Mouse (Mus musculus): Measurements from ENCODE around the gene Sez6l2. TPM values are rescaled to one million over a fixed set of nuclear protein-coding genes. Genes with fewer than 3 reads are reported as not detected.

The Sez6l2 gene
- total and polyA plus RNA-seq, 2 experiments = 0.28 to 0.60 TPM

DNA sequence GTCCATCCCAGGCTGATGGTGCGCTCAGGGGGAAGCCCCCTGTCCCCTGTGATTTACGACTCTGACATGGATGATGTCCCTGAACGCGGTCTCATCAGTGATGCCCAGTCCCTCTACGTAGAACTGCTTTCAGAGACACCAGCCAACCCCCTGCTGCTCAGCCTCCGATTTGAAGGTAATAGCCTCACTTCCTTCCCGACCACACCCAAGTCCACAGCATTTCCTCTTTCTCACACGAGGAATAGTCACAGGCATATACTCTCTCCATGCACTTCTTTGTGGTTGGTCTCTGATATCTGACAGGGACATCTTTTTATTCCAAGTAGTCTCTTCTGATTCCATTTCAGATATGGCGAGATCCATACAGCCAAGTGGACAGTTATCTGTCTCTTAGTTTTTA is 9.4 kb downstream of the Sez6l2 start:
- WGBS = 75% methylated on average over 9 of the region's 9 CpGs
- H3K9ac ChIP-seq (ENCODE audit: low read depth, low read length) = no peak overlapping the region
- no peak for DNase-seq (ENCODE audit: extremely low read depth, low read depth, low spot score)
- no peaks in the 10 kb centered on the region for H3K4me1 ChIP-seq (ENCODE audit: control insufficient read depth, insufficient read depth, low read length)
- no peaks in the 10 kb centered on the region for H3K27me3 ChIP-seq (ENCODE audit: control insufficient read depth, insufficient read depth, low read length)
- no peak overlapping the region for H3K4me3 ChIP-seq (ENCODE audit: insufficient read depth, low read depth, low read length)
- TF ChIP-seq CTCF (IDR thresholded peaks at IDR 0.05; ENCODE audit: low read depth, low read length) (no peak), POLR2A (IDR thresholded peaks at IDR 0.05; ENCODE audit: extremely low read depth, insufficient read depth, low read length) (no peak)
- no peak overlapping the region for H3K27ac ChIP-seq (replicated peaks; ENCODE audit: insufficient read depth, low read depth, low read length)
- no peaks in the 10 kb centered on the region for H3K79me2 ChIP-seq (ENCODE audit: control insufficient read depth, insufficient read depth, low read length)
- no peaks in the 10 kb centered on the region for H3K36me3 ChIP-seq (ENCODE audit: control insufficient read depth, insufficient read depth, low read length)

- WGBS = 92% methylated on average over 5 of the region's 5 CpGs
- H3K79me2 ChIP-seq (ENCODE audit: control insufficient read depth, insufficient read depth, low read length) = no peaks in the 10 kb centered on the region
- no peak overlapping the region for H3K27ac ChIP-seq (replicated peaks; ENCODE audit: insufficient read depth, low read depth, low read length)
- H3K9ac ChIP-seq (ENCODE audit: low read depth, low read length) = no peak overlapping the region
- no peak overlapping the region for H3K4me3 ChIP-seq (ENCODE audit: insufficient read depth, low read depth, low read length)
- H3K36me3 ChIP-seq (ENCODE audit: control insufficient read depth, insufficient read depth, low read length) = no peaks in the 10 kb centered on the region
- no peak for TF ChIP-seq CTCF (IDR thresholded peaks at IDR 0.05; ENCODE audit: low read depth, low read length)
- TF ChIP-seq POLR2A (IDR thresholded peaks at IDR 0.05; ENCODE audit: extremely low read depth, insufficient read depth, low read length) = no peak
- H3K4me1 ChIP-seq (ENCODE audit: control insufficient read depth, insufficient read depth, low read length) = no peaks in the 10 kb centered on the region
- no peak for DNase-seq (ENCODE audit: extremely low read depth, low read depth, low spot score)
- no peaks in the 10 kb centered on the region for H3K27me3 ChIP-seq (ENCODE audit: control insufficient read depth, insufficient read depth, low read length)
Measured at GRCm38 (mm10) chr7:126961095-126961494, 10.7 kb downstream of the Sez6l2 start.

GRCm38 (mm10) chr7:126961965-126962364 is 11.6 kb downstream of the Sez6l2 start:
- H3K27ac ChIP-seq (replicated peaks; ENCODE audit: insufficient read depth, low read depth, low read length) = no peak overlapping the region
- no peaks in the 10 kb centered on the region for H3K79me2 ChIP-seq (ENCODE audit: control insufficient read depth, insufficient read depth, low read length)
- H3K4me3 ChIP-seq (ENCODE audit: insufficient read depth, low read depth, low read length) = no peak overlapping the region
- TF ChIP-seq POLR2A (IDR thresholded peaks at IDR 0.05; ENCODE audit: extremely low read depth, insufficient read depth, low read length) (no peak), CTCF (IDR thresholded peaks at IDR 0.05; ENCODE audit: low read depth, low read length) (no peak)
- H3K9ac ChIP-seq (ENCODE audit: low read depth, low read length) = no peak overlapping the region
- H3K27me3 ChIP-seq (ENCODE audit: control insufficient read depth, insufficient read depth, low read length) = no peaks in the 10 kb centered on the region
- no peak for DNase-seq (ENCODE audit: extremely low read depth, low read depth, low spot score)
- WGBS = 93% methylated on average over 4 of the region's 4 CpGs
- no peaks in the 10 kb centered on the region for H3K4me1 ChIP-seq (ENCODE audit: control insufficient read depth, insufficient read depth, low read length)
- H3K36me3 ChIP-seq (ENCODE audit: control insufficient read depth, insufficient read depth, low read length) = no peaks in the 10 kb centered on the region

DNA sequence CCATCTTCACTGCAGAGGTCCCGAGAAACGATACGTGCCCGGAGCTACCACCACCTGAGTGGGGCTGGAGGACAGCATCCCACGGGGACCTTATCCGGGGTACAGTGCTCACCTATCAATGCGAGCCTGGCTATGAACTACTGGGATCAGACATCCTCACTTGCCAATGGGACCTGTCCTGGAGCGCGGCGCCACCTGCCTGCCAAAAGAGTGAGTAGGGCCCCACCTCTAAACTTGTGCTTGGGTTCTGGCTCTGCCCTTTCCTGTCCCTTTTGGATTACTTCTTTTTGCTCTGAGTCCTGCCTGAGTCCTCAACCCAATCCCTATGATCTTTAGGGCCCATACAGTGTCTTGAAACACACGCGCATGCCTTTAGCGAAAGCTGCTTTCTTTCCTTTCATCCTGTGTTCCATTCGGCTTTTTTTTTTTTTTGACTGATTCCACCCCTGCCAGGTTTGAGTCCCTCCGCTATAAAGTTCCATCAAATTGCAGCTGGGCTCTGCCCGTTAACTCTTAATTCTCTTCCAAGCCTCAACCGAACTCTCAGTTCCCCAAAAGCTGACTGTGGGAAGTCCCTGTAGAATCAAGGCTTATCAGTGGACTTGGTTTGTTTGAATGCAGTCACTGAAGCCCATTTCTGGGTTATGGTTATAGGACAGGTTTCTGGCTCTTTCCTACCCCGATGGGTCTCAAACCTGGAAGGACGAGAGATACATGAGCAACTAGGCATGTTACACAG is 13.4 kb downstream of the Sez6l2 start:
- Histone ChIP-seq H3K79me2 (ENCODE audit: control insufficient read depth, insufficient read depth, low read length) (no peaks in the 10 kb centered on the region), H3K36me3 (ENCODE audit: control insufficient read depth, insufficient read depth, low read length) (no peaks in the 10 kb centered on the region), H3K4me3 (ENCODE audit: insufficient read depth, low read depth, low read length) (no peak overlapping the region), H3K9ac (ENCODE audit: low read depth, low read length) (no peak overlapping the region), H3K4me1 (ENCODE audit: control insufficient read depth, insufficient read depth, low read length) (no peaks in the 10 kb centered on the region), H3K27me3 (ENCODE audit: control insufficient read depth, insufficient read depth, low read length) (no peaks in the 10 kb centered on the region), H3K27ac (replicated peaks; ENCODE audit: insufficient read depth, low read depth, low read length) (no peak overlapping the region)
- peak; percentile 18 for DNase-seq (ENCODE audit: extremely low read depth, low read depth, low spot score)
- TF ChIP-seq CTCF (IDR thresholded peaks at IDR 0.05; ENCODE audit: low read depth, low read length) (peak; percentile 80), POLR2A (IDR thresholded peaks at IDR 0.05; ENCODE audit: extremely low read depth, insufficient read depth, low read length) (no peak)
- 35% methylated on average over 19 of the region's 19 CpGs for WGBS

DNA sequence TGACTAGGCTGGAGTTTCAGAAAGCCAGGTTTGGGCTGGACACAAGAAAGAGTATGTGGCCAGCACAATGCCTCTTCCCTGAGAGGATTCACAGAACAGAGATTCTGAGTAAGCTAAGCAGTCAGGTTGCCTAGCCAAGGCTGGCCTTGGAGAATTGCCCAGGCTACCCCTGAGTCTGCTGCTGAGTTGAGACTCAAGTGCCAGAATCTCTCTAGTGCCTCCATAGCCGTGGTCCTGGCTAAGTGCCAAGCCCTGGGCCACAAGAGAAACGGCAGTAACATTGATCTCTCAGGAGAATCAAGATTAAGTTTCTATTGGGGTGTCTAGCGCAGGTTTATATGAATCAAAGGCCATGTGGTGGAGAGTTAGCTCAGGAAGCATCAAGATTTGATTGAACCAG is 15.2 kb downstream of the Sez6l2 start:
- no peak for TF ChIP-seq CTCF (IDR thresholded peaks at IDR 0.05; ENCODE audit: low read depth, low read length)
- no peak for TF ChIP-seq POLR2A (IDR thresholded peaks at IDR 0.05; ENCODE audit: extremely low read depth, insufficient read depth, low read length)
- 41% methylated on average over 3 of the region's 3 CpGs for WGBS
- Histone ChIP-seq H3K27me3 (ENCODE audit: control insufficient read depth, insufficient read depth, low read length) (no peaks in the 10 kb centered on the region), H3K4me1 (ENCODE audit: control insufficient read depth, insufficient read depth, low read length) (no peaks in the 10 kb centered on the region), H3K4me3 (ENCODE audit: insufficient read depth, low read depth, low read length) (no peak overlapping the region), H3K79me2 (ENCODE audit: control insufficient read depth, insufficient read depth, low read length) (no peaks in the 10 kb centered on the region), H3K9ac (ENCODE audit: low read depth, low read length) (no peak overlapping the region), H3K36me3 (ENCODE audit: control insufficient read depth, insufficient read depth, low read length) (no peaks in the 10 kb centered on the region), H3K27ac (replicated peaks; ENCODE audit: insufficient read depth, low read depth, low read length) (no peak overlapping the region)
- no peak for DNase-seq (ENCODE audit: extremely low read depth, low read depth, low spot score)

- TF ChIP-seq POLR2A (IDR thresholded peaks at IDR 0.05; ENCODE audit: extremely low read depth, insufficient read depth, low read length) (no peak), CTCF (IDR thresholded peaks at IDR 0.05; ENCODE audit: low read depth, low read length) (no peak)
- DNase-seq (ENCODE audit: extremely low read depth, low read depth, low spot score) = no peak
- Histone ChIP-seq H3K27ac (replicated peaks; ENCODE audit: insufficient read depth, low read depth, low read length) (no peak overlapping the region), H3K36me3 (ENCODE audit: control insufficient read depth, insufficient read depth, low read length) (no peaks in the 10 kb centered on the region), H3K4me3 (ENCODE audit: insufficient read depth, low read depth, low read length) (no peak overlapping the region), H3K4me1 (ENCODE audit: control insufficient read depth, insufficient read depth, low read length) (no peaks in the 10 kb centered on the region), H3K79me2 (ENCODE audit: control insufficient read depth, insufficient read depth, low read length) (no peaks in the 10 kb centered on the region), H3K27me3 (ENCODE audit: control insufficient read depth, insufficient read depth, low read length) (no peaks in the 10 kb centered on the region), H3K9ac (ENCODE audit: low read depth, low read length) (no peak overlapping the region)
- 87% methylated on average over 6 of the region's 6 CpGs for WGBS
Measured at GRCm38 (mm10) chr7:126967361-126967760, 17.0 kb downstream of the Sez6l2 start.
